Mouse (Mus musculus) kidney, adult 8-10 months (tissue): ENCODE measurements around the gene Cela2a.
A peak's percentile ranks its signal among the peaks of the same experiment; 100 is the strongest.

Experiments
- DNase-seq, 2 experiments: peaks; one replicate each; pipeline ENCODE4 v3.0.0; 2022

The Cela2a gene

DNA sequence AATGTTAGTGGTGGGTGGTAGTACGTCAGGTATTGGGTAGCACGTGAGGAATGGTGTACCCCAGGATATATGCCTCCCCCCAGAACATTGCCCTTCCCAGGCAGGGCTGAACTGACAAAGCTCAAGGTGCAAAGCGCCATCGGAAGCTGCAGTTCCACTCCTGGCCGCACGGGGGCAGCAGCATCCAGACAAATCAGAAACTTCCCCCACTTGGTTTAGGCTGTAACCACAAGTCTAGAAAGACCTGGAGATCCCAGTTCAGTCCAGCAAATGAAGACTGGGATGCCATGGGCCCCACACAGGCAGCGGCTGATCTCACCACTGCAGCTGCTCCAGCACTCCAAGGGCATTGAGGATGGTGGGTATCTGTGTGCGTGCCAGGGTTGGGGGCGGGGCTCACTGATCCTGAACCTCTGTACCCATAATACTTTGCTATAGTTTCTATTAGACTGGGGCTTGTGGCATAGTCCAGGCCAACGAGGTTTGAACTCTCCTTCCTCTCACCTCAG is 31.5 kb upstream of the Cela2a start:
- peak; percentile 67 to 84 for DNase-seq

DNA sequence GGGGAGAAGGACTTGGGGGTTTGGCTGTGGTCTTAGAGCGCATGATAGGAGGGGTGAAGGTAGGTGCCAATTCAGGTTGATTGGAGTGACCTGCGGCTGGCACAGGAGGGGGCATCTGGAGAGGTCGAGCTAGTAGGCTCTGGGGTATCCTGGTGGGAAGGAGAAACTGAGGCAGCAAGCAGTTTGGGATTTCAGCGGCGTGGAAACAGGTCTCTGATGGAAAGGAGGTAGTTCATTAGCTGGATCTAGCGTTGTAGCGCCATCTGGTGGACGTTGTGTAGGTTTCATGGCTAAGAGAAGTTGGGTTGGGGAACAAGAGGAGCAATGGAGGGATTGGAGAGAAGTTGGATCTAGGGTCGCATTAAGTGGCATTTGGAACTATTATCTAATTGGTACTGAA is 27.5 kb upstream of the Cela2a start:
- DNase-seq: peak in 1 of 2 experiments; percentile 47

DNA sequence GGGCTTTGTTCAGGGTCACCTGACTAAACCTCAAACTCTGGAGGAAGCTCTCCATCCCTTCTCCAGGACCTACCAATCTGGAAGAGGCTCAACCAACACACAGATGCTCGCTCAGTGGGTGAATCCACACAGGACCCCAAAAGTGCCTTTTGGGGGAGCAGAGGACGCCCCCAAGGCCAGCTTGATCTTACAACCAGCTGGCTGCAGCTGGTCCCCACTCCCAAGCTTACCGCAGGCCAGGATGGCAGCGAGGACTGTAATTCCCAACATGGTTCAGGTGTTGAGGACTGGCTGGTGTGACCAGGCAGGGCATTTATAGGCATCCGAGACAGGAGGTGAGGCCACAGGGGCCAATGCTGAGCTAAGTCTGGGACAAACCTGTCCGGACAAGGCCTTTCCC is 20.0 kb upstream of the Cela2a start, which contains the start of gene Ctrc:
Gene Ctrc, minus strand, starts transcription at position 361 of the 400 bp plus-strand sequence.
- no peak for DNase-seq

DNA sequence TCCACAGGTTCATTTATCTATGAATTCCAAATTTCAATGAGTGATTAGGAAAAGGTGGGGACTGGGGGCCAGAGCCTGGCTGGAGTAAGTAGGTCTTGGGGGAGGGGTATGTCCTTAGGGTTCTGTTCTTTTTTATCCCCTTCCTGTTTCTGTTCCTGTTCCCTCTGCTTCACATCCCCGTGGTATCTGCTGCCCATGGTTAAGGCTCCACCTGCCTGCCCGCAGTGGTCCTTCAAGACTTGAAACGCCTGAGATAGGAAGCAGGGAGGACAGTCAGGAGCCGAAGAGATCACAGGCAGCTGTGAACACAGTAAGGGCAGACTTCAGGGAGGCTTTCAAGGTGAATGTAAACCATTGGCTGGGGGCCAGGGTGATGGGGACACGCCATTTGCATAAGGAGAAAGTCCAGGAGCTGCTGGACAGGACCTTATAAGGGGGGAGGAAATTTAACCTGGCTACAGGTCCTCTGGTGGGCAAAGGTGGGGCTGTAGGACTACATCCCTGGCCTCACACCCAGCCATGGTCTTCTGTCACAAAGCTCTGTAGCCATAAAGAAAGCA is 8.7 kb upstream of the Cela2a start:
- DNase-seq: peak in 1 of 2 experiments; percentile 41

DNA sequence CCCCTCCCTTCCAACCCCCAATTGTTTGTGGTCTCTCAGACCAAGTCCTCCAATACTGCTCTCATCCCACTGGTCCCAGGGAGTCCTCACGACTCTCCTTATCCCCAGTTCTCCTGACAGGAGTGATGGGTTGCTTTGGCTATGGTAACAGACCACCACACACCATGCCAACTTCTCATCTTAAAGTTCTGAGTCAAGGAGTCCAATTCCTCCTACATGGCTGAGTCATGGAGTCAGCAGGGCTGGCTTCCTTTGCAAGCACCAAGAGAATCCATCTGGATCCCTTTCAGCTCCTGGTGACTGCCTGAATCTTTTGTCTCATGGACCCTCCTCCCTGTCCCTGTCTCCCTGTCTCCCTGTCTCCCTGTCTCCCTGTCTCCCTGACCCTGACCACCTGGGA is 8.0 kb upstream of the Cela2a start:
- DNase-seq: no peak

DNA sequence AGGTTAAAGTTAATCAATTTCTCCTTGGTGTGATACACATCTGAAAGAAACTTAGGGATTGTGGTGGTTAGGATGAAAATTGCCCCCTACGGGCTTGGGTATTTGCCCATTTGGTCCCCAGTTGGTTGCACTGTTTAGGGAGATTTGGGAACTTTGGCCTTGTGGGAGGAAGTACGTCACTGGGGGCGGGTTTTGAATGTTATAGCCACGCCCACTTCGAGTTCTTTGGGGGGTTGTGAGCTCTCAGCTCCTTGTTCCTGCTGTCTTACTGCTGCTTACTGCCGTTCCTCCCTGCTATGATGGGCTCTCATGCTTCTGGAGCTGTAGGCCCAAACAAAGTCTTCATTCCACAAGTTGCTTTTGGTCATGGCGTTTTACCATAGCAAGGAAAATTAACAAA is 5.4 kb upstream of the Cela2a start:
- DNase-seq: no peak

DNA sequence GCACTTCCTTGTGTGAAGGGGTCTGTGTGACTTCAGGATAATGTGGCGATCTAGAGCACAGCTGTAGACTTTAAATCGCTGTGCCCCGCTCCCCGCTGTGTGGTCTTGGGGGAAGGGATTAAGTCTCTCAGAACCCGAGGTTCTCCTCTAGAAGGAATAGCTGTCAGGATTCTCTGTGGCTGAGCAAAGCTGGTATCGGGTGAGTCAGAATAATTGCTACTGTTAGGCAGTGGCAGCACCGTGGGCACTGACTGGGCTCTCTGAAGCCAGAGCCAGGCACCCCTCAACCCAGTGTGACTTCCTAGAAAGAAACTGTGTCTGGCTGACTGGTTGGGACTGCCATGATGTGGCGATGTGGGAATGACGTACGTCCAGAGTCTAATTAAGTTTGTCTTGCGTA is 4.4 kb upstream of the Cela2a start:
- no peak for DNase-seq

DNA sequence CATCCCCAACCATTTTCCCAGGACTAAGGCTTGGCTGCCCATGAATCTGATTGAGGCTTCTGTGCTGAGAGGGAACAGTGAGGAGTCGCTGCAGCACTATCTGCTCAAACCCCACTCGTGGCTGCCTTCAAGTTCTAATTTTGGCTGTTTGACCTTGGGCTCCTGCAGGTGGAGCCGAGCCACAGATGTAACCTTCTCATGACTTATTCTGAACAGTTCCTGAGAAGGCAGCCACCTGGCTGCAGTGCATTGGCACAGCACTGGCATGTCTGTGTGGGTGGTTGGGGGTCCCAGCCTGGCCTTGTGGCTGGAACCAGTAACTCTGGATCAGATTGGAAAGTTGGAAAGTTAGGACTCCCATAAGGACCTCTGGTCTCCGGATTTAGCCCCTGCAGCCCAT is 2.2 kb upstream of the Cela2a start:
- DNase-seq: no peak

DNA sequence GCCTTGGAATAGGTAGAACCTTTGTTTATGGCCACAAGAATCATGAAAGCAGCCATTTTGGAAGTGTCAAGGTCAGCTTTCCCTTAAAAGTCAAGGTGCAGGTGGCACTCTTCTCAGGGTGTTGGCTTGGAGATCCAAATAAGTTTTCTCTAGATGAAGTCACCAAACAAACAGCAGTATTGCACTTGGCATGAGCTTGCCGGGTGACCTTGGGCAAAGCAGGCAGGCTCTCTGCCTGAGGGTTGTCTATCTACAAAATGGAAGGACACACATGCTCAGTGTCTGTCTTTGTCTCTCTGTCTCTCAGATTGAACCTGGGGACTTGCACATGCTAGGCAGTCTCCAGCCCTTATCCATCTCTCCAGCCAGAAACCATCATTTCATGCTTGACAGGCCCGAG is 1.4 kb upstream of the Cela2a start:
- no peak for DNase-seq

DNA sequence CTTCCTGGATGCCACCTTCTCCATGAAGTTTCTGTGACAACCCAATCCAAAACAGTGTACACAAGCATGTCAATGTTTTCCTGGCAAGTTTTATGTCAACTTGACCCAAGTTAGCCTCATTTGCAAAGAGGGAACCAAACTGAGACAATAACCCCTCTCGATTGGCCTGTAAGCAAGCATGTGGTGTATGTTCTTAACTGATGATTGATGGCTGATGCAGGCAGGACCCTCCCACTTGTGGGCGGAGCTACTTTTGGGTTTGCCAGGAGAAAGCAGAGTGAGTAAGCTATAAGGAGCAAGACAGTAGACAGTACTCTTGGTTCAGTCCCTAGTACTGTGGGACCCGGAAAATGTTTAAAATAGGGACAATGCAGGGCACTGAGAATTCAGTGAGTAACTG is 3.0 kb downstream of the Cela2a start:
- DNase-seq: no peak

DNA sequence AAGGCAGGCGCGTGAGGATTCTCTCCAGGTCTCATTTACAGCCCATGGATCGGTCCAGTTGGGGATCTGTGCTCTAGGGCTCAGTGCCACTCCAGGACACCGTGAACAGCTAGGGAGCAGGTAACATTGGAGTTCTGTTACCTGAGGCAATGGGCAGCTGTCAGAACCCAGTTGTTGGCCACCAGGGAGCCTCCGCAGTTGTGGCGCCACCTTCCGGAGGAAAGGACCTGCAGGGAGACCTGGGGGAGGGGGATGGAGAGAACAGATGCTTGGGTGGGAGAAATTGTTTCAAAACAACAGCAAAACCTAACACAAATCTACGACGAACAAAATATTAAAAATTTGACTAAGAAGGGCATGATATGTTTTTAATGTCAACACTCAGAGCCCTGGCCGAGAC is 3.9 kb downstream of the Cela2a start:
- peak in 1 of 2 experiments; percentile 20 for DNase-seq

DNA sequence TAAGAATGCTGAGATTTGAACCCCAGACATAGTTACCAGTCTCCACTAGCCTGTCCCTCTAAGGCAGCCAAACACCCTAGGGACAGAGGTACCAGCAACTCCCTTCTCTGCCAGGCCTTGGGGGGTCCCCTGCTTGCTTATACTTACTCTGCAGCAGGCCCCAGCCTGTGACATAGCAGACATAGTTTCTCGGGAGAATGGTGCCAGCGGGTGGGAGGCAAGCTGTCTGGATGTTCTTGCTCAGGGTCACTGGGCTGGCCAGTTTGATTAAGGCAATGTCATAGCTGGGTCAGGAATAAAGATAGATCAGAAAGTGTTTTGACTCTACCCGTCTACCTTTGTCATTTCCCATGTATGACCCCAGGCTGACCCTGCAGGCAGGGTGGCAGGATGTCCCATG is 4.8 kb downstream of the Cela2a start:
- DNase-seq: no peak

DNA sequence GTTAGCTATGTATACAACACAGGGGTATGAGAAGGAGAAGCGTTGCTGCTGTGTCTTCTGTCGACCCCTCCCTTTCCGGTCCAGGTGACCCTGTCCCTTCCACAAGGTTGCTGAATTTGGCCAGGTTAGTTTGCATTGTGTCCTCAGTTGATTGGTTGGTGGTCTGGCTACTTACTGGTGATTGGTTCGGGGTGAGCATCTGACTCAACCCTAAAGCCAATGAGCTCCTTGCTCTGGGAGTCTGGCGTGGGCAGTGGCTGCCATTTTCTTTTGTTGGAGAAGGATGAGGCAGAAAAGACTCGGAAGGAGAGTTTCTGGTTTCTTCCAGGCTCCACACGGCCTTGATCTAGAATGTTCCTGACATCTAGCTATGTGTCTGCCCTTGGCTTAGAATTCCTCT is 6.6 kb downstream of the Cela2a start:
- DNase-seq: no peak

DNA sequence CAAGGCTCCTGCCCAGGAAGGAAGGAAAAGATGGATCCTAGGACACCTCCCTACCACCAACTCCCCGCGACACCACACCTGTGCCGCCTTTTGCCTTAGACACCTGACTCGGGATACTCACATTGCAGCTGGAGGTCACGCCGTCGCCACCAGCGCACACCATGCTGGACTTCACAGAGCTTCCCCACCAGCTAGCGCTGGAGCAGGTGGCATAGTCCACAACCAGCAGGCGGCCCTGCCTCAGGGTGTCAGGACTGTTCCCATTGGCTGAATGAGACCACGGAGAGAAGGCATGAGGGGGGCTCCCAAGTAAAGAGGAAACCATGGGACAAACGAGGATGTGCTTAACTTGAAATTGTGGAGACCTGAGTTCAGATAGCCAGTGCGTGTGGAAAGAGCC is 7.1 kb downstream of the Cela2a start:
- no peak for DNase-seq

DNA sequence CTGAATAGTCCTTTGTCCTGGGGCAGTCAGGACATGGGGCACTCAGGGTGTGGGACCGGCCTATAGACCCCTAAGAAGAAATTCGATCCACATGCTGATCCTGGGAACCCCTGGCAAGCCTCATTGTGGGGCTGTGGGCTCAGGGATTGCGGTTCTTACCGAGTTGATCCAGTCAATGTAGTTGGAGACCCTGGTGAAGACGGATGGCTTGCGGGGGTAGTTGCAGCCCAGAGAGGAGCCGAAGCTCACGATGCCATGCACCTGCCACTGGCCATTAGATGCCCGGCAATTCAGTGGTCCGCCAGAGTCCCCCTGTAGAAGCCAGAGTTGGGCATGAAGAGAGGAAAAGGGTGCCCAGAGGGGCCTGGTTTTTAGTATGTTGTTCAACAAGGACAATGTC is 8.3 kb downstream of the Cela2a start:
- no peak for DNase-seq

DNA sequence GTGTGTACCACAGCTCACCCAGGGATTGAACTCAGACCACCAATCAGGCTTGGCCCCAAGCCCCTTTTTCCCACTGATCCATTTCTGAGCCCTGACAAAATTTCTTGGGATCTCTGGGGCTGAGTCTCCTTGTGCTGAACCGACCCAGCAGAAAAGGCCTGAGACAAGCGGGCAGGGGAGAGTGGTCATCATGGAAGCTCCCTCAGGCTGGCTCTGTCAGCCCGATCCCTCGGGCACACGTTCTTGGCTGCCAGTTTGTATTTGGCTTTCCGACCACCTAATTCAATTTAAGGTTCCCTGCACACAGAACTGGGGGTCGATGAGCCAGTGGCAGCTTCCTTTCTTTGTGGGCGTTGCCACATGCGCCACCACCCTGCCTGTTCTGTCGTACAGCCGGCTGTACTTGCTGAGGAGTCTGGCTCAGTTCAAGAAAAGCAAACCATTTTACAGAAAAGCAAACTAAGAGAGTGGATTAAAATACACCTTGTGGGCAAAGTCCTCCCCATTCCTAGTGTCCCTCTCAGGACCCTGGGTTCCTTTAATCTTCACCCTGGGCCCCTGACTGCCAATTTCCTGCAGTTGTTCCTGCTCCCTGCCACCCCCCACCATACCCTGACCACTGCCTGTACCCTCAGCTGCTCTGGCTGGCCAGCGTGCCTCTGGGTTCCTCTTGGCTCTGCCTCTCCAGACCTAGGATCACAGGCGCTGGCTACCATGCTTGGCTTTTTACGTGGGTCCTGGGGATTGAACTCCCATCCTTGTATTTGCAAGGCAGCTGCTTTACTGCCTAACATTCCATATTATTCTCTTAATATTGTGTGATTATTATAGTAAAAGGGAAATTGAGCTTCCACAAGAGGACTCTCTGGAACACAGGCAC is 8.9 kb downstream of the Cela2a start:
- no peak for DNase-seq

DNA sequence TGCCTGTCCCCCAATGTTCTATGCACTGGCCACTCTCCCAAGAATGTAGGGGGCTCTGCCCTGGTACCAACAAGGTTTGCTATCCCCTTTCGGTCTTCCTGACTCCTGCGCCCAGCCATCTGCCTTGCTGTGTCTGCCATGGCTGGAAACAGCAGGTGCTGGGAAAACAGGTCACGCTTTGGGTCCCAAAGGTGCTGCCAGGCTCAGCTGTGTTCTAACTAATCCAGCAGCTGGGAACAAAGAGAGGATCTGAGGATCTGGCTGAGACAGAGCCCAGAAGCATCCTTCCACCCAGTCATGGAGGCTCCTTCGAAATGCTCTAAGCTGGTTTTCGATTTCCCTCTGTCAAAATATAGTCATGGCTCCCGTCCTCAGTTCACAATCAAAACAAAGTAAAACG is 9.7 kb downstream of the Cela2a start:
- DNase-seq: no peak

DNA sequence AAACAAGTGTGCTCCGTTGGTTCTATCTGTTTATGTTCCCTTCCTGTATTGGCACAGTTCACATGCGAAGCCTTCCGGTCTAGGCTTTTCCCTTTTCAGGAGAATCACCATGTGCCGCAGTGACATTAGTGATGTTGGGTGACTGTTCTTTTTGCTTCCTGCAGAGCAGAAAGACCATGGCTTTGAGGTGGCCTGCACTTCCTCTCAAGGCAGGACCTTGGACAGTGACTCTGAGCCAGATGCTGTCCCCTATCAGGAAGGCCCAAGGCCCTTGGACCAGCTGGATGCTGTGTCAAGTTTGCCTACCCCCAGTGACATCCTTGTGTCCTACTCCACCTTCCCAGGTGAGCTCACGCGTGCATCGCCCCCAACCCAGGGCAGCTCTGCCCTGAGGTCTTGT is 14.6 kb downstream of the Cela2a start:
- DNase-seq: no peak

DNA sequence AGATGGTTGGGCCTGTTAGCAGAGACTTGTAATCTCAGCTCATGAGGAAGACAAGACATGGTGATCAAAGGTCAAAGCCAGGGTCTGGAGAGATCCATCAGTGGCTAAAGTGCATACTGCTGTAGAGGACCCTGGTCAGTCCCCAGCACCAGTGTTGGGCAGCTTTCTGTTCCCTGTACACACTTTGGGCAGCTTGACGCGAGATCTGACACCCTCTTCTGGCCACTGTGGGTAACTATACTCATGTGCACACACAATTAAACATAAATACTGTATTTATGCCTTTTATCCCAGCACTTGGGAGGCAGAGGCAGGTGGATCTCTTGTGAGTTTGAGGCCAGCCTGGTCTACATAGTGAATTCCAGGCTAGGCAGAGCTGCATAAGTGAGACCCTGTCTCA is 15.0 kb downstream of the Cela2a start:
- DNase-seq: no peak

DNA sequence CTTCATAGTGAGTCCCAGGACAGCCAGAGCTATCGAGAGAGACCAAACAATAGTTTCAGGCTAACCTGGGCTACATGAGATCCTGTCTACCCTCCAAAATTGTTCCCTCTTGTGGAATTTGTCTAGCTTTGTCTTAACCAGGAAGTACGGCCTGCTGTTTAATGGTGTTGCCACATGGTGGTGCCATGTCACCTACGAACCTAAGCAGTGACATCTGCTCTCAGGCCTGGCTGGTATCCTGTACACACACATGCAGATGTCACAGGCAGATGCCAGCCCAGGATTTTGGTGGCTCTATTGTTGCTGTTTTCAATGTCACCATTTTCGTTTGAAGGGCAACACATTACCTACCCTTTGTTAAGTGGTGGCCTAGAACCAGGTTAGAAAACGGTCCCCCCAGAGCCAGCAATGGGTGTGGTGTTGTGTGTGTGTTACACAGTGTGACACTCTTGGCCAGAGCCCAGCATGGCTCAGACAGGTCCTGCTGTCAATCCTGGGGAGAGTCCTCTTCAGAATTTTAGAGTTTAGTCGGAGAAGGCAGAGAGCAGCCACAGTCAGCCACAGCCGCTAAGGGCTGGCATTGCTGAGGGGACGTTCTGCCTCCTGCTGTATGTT is 16.0 kb downstream of the Cela2a start:
- DNase-seq: no peak

DNA sequence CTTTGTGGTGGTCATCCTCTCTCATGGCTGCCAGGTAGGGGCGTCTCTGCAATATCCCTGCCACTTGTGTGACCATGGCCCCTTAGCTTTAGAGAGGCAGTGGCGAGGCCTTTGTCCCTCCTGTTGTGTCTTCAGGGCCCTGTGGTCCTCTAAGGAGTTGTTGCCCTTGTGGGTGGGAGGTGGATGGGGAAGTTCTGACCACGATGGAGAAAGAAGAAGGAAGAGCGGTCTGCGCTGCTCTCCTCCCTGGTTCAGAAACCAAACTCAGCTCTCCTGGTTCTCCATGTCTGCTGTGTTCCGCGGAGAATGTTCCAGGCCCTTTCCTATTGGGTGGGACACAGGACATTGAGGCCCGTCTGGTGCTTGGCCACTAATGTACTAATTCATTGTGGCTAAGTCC is 20.1 kb downstream of the Cela2a start:
- no peak for DNase-seq

DNA sequence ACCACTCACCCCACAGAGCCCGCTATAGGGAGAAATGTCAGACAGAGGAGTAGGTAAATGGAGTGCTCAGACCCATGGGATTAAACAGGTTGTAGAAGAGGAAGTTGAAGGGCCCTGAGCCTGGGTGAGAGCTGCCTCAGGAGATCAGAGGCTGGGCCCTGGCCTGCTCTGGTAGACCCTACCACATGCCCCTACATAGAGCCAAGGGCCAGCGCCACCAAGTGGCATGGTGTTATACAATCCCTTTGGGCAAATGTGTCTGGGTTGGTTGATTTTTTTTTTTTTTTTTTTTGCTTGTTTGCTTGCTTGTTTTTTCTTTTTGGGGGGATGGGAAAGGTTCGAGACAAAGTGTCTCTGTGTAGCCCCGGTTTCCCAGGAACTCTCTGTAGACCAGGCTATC is 21.9 kb downstream of the Cela2a start:
- no peak for DNase-seq

DNA sequence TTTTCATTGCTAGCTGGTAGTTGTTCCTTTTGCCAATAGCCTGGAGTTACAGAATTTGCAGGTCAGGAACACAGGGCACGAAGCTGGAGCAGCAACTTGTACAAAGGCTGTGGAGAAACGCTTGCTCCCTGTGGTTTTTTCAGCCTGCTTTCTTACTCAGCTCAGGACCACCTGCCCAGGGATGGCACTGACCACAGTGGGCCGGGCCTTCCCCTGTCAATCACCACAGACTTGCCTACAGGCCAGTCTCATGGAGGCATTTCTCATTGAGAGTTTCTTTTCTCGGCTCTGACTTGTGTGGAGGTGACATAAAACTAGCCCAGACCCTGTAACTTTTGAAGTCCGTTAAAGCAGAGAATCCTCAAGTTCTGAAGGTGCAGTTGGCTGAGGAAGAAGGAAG is 28.4 kb downstream of the Cela2a start:
- DNase-seq: no peak

DNA sequence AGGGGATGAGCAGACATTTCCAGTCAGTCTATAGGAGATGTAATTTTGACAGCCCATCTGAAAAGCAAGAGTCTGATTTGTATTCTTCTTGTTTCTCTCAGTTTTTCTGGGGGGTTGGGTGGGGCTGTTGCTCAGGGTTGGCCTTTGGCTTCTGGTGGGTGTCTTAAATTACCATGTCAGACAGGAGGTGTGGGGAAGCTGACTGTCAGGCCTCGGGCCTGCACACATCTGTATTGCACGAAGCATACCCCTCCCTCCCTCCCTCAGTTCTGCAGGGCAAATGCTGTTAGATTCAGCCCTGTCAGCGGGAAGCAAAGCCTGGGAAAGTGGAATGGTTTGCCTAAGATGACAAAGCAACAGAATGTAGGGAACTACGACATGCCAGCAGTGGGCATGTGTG is 29.0 kb downstream of the Cela2a start:
- no peak for DNase-seq
